Mouse (Mus musculus) embryonic fibroblast, embryonic 13.5 days (primary cell): ENCODE results near the gene Slc9a3r1. TPM values are rescaled to one million over a fixed set of nuclear protein-coding genes. Genes with fewer than 3 reads are reported as not detected.

ENCODE experiments used
- H3K27ac ChIP-seq: 2 replicates; pipeline ENCODE4 v1.5.1; 2012; ENCODE audit warnings: low read length, control low read depth, inconsistent platforms; ENCODE audit not compliant: insufficient read depth
- H3K4me1 ChIP-seq: 2 replicates; pipeline ENCODE4 v1.6.1; 2011; ENCODE audit warnings: low read length; ENCODE audit not compliant: control insufficient read depth, insufficient read depth
- H3K4me3 ChIP-seq: 2 replicates; pipeline ENCODE4 v1.5.1; 2011; ENCODE audit warnings: mild to moderate bottlenecking, control low read depth, low read length; ENCODE audit not compliant: insufficient read depth
- CTCF ChIP-seq: IDR thresholded peaks from 2 replicates; pipeline ENCODE4 v1.5.1; 2011; ENCODE audit warnings: mild to moderate bottlenecking, control low read depth, low read length, moderate library complexity, borderline replicate concordance; ENCODE audit not compliant: insufficient read depth
- POLR2A ChIP-seq: IDR thresholded peaks from 2 replicates; pipeline ENCODE4 v1.6.1; 2011; ENCODE audit warnings: low read depth, mild to moderate bottlenecking, control low read depth, low read length, moderate library complexity
- polyA plus RNA-seq: library from polyadenylated mRNA; stranded (reverse); fragments of >200 nt; gene quantifications from 2 replicates; pipeline ENCODE4 v1.2.4, GENCODE M21; 2011; ENCODE audit warnings: low read depth; ENCODE audit not compliant: missing spikeins, insufficient read length

Slc9a3r1 gene
- polyA plus RNA-seq, 1 experiment = 22.3 TPM

DNA sequence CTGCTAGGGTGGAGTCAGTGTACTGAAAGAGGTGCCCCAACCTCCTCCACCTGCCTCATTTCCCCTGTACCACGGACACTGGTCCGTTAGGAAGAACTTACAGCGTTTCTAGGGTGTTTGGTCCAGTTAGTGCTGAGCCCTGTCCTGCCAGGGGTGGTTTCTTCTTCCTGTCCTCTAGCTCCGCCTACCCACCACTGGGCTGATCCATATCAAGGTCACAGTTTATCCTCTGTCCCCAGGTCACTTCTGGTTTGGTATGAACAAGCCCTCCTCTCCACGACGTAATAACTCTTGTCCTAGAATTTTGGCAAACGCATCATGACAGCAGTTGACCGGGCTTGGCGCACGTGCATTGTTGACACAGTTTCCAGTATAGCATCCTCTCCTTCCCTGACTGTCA is 56.5 kb downstream of the Slc9a3r1 start:
- Histone ChIP-seq H3K4me3 (no peak overlapping the region), H3K27ac (no peak overlapping the region), H3K4me1 (no peaks in the 10 kb centered on the region)
- no peak for TF ChIP-seq POLR2A
- no peak for TF ChIP-seq CTCF

DNA sequence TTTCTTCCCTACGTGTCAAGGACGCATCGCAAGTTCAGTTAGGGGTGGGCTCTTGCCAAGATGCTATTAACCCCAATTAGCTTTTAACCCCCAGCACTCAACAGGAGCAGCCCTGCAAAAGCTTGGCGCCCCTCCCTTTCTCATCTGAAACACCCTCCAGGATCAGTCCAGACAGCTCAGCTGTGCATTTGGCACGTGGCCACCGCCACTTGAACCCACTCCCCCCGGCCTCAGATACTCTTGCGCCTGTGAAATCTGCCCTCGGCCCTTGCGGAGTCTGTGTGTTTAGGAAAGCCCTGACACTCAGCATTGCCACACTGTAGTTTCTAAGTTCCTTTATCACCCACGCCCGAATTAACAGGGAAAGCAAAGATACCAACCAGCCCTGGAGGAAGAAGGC is 58.9 kb downstream of the Slc9a3r1 start:
- no peak overlapping the region for H3K4me3 ChIP-seq
- no peak overlapping the region for H3K27ac ChIP-seq
- H3K4me1 ChIP-seq = no peaks in the 10 kb centered on the region
- no peak for TF ChIP-seq POLR2A
- TF ChIP-seq CTCF = no peak

DNA sequence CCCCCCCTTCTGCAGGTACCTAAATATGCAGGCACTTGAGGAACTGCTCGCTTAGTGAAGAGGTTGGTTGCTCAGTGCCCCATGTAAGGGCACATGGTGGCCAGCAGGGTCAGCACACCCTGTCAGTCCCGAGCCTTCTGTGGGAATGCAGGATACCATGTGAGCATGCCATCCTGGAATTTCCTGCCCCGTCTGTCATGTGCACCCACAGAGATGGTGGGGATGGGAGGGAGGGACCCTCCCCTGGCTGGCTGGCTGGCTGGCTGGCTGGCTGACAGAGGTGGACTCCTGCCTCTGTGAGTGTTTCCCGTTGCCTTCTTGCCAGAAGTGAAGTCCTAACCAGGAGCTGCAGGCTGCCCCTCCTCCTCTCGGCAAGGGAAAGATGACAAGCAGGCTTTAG is 59.4 kb downstream of the Slc9a3r1 start:
- H3K4me3 ChIP-seq = no peak overlapping the region
- H3K27ac ChIP-seq = no peak overlapping the region
- TF ChIP-seq POLR2A (no peak), CTCF (no peak)
- no peaks in the 10 kb centered on the region for H3K4me1 ChIP-seq

DNA sequence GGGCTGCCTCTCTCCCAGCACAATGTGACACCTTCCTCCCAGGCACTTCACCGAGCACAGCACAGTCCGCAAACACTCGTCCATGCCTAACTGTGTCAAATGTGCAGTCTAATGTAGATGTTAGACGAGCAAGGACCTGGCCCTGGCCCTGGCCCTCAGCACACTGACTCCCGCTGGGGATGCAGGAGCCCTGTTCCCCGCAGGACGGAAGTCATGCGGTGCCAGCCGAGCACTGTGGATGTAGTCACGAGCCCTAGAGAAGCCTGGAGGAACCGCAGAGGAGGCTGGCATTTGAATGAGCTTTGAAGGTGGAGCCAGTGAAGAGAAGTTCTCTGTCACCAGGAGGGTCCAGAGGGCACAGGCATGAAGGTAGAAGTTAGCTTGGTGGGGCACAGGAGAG is 60.3 kb downstream of the Slc9a3r1 start:
- TF ChIP-seq CTCF = no peak
- no peak for TF ChIP-seq POLR2A
- Histone ChIP-seq H3K4me3 (no peak overlapping the region), H3K27ac (no peak overlapping the region), H3K4me1 (no peaks in the 10 kb centered on the region)

DNA sequence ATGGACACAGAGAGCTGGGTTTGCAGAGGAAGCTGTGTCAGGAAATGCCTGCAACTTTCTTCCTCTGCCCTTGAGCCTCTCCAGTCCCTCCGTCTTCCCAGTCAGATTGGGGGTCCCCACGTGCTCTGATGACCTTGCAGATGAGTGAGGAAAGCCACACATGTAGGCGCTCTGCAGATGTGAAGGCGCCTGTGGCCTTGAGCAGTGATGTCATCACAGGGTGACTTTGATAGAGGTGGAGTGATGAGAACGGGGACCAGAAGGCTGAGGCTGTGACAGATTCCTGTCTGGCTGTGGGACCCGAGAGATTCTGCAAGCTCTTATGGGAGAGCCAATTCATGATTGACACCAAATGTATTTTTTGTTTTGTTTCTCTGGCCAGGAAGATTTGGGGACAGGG is 60.7 kb downstream of the Slc9a3r1 start:
- H3K4me1 ChIP-seq = no peaks in the 10 kb centered on the region
- H3K4me3 ChIP-seq = no peak overlapping the region
- TF ChIP-seq CTCF (no peak), POLR2A (no peak)
- no peak overlapping the region for H3K27ac ChIP-seq

DNA sequence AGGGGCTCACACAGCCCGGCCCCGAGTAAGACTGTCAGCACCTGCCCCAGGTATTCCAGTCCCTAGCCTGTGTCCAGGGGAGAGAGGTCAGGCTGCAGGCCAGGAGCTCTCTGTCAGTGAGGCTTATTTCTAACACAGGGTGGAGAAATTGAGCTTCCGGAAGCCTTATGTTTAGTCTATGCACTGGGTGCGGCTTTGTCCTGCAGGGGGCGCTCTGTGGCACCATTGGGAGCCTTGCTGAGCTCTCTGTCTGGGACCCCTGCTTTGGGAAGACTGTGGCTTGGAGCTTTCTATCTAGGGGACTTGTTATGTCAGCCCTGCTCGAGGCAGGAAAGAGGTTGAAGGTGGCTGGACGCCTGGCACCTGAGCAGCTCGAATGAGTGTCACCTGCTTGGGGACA is 61.7 kb downstream of the Slc9a3r1 start:
- no peaks in the 10 kb centered on the region for H3K4me1 ChIP-seq
- TF ChIP-seq CTCF (no peak), POLR2A (no peak)

DNA sequence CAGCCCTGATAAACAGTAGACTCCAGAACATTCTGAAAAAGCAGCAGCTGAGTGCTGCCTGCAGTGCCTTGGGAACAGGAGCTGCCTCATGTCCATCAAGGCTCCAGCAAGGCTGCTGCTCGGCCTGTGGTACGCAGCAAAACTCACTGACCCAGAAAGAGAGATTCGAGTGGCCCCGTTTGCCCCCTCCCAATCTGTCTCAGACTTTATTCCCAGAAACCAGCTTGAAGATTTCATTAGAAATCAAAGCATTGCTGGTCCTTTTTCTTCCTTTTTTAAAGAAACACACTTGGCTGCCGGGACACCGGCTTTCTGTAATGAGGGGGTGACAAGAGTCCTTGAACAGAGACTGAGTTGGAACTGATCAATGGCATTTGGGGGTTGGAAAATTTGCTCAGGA is 62.2 kb downstream of the Slc9a3r1 start:
- no peak overlapping the region for H3K4me3 ChIP-seq
- TF ChIP-seq CTCF (no peak), POLR2A (no peak)
- no peaks in the 10 kb centered on the region for H3K4me1 ChIP-seq

More for the DNA sequence above, 61.7 kb downstream of the Slc9a3r1 start:
- H3K27ac ChIP-seq = no peak overlapping the region
- H3K4me3 ChIP-seq = no peak overlapping the region

DNA sequence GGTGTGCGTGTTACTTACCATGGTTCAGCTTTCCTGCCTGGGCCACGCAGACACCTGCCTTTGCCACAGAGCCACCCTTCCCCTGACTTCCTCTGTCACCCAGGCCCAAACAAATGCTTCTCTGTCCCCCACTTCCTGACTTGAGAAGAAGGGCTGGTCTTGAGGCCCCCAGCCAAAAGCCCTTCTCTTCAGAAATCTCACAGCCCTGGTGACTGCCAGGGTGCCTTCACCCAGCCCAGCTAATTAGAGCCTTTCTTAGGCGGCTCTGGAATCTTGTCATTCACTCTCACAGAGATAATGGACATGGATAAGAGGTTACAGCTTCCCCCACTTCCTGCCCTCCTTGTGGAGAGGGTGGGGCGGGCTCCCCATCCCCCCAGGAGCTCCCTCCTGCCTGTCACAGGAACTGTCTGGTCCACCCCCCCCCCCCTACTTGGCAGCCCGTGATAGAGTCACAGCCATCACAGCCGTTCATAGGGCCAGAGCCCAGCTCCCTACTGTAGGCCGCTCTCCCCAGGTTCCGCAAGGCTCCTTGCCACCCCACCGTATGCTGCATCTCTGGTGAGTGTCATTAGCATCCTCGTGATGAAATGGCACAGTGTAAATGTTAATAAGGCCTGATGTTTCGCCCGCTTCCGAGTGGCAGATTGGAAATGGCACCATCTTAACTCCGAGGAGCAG is 63.8 kb downstream of the Slc9a3r1 start:
- H3K4me1 ChIP-seq = no peaks in the 10 kb centered on the region
- H3K27ac ChIP-seq = no peak overlapping the region
- no peak overlapping the region for H3K4me3 ChIP-seq
- TF ChIP-seq POLR2A (no peak), CTCF (no peak)

More for the DNA sequence above, 62.2 kb downstream of the Slc9a3r1 start:
- H3K27ac ChIP-seq = no peak overlapping the region

DNA sequence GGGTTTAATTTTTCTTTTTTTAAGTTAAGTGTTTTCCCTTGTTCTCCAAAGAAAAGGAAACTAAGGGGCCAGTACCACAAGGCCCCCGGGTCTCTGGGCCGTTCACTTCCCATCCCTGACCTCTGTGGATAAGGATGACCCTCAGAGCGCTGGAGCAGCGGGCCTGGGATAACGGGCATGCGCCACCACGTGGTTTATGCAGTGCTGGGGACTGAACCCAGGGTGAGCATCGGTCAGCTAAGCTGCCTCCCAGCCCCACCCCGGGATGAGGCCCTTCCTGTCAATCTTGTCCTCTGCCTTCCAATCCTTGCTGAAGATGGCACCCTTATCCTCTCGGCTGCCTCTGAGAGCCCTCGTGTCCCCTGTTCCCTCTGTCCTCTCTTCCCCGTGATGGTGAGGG is 64.5 kb downstream of the Slc9a3r1 start:
- TF ChIP-seq CTCF (no peak), POLR2A (no peak)
- no peak overlapping the region for H3K27ac ChIP-seq
- H3K4me3 ChIP-seq = no peak overlapping the region
- H3K4me1 ChIP-seq = no peaks in the 10 kb centered on the region

DNA sequence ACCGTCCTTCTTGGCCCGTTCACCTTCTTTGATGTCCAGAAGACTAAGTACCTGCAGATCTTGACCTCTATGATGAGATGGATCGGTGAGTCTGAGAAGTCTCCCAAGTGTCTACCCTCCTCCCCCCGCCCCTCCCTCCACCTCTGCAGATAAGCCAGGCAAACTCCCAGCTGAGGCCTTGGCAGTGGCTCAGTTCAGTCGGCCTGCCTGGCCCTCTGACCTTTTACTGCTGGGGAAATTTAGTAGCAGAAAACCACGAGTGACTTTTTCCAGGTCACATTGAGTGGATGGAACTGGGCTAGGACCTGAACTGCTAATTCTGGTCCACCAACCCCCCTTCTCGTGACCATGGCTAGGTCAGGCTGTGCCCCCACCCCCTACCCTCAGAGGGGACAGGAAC is 65.3 kb downstream of the Slc9a3r1 start:
- no peak for TF ChIP-seq CTCF
- TF ChIP-seq POLR2A = no peak
- H3K27ac ChIP-seq = no peak overlapping the region
- H3K4me1 ChIP-seq = no peaks in the 10 kb centered on the region
- no peak overlapping the region for H3K4me3 ChIP-seq

DNA sequence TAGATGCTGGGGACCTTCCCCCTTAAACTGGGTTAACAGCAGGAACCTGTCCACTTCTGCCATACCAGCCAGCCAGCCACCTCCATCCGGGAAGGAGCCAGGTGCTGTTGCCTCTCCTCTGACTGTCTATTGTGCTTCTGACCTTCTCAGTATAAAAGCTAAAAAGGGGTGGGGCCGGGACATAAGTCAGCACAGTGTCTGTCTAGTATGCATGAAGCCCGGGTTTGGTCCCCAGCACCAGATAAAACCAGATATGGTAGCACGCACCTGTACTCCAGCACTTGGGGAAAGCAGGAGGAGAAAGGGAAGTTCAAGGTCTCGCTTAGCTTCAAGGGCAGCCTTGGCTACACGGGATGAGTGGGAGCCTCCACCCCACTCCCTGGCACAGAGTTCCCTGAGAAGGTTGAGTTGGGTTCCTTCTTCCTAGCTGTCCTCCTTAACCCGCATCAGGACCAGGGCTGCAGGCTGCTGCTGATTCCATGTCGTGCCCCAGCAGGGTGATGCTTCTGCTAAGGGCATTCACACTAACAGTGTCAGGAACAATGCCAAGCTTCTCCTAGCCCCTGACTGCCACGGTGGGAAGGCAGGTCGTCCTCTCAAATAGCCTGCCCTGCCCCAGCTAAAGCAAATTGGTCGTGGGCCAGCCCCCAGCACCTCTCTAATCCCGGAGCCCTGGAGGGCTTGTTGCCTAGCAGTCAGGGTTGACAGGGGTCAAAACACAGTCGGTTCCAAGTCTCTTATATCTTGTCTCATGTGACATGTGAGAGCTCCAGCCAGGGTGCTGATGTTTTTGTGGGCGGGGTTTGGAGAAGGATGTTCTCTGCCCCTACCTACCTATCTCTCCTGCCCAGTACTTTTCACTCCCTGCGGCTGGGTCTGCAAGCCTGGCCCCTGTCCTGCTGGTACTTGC is 66.1 kb downstream of the Slc9a3r1 start:
- no peak overlapping the region for H3K27ac ChIP-seq
- no peak overlapping the region for H3K4me3 ChIP-seq
- no peak for TF ChIP-seq CTCF
- TF ChIP-seq POLR2A = no peak
- H3K4me1 ChIP-seq = no peaks in the 10 kb centered on the region

Other genes with a start within 250 kb of the Slc9a3r1 start
- gene Cd300lb, start 229.0 kb upstream of the Slc9a3r1 start, polyA plus RNA-seq = 0.48 and 1.1 TPM in 2 replicates
- gene Cd300c, start 194.2 kb upstream of the Slc9a3r1 start, polyA plus RNA-seq = not detected in 2 replicates
- 0.18 and 0.58 TPM in 2 replicates for gene Cd300ld, start 173.4 kb upstream of the Slc9a3r1 start, polyA plus RNA-seq
- 0.67 TPM in 1 of 2 replicates, not detected in the other for gene Cd300c2, start 161.5 kb upstream of the Slc9a3r1 start, polyA plus RNA-seq
- not detected in 2 replicates for gene Cd300ld2, start 147.1 kb upstream of the Slc9a3r1 start, polyA plus RNA-seq
- not detected in 2 replicates for gene Cd300ld4, start 136.3 kb upstream of the Slc9a3r1 start, polyA plus RNA-seq
- not detected in 2 replicates for gene Cd300ld5, start 125.6 kb upstream of the Slc9a3r1 start, polyA plus RNA-seq
- 1.2 TPM in 1 of 2 replicates, not detected in the other for gene Cd300ld3, start 114.9 kb upstream of the Slc9a3r1 start, polyA plus RNA-seq
- gene Cd300e, start 101.2 kb upstream of the Slc9a3r1 start, polyA plus RNA-seq = not detected in 2 replicates
- gene Rab37, start 71.9 kb upstream of the Slc9a3r1 start, polyA plus RNA-seq = 0.32 and 0.35 TPM in 2 replicates
- gene Cd300lf, start 29.3 kb upstream of the Slc9a3r1 start, polyA plus RNA-seq = 0.81 TPM in 1 of 2 replicates, not detected in the other
- gene Tmem104, start 24.1 kb downstream of the Slc9a3r1 start, polyA plus RNA-seq = 11.6 and 13.3 TPM in 2 replicates
- gene Nat9, start 24.5 kb downstream of the Slc9a3r1 start, polyA plus RNA-seq = 13.3 and 20.7 TPM in 2 replicates
- gene Grin2c, start 103.9 kb downstream of the Slc9a3r1 start, polyA plus RNA-seq = not detected in 2 replicates
- gene Fdxr, start 113.7 kb downstream of the Slc9a3r1 start, polyA plus RNA-seq = 4.1 and 6.4 TPM in 2 replicates
- gene Fads6, start 134.3 kb downstream of the Slc9a3r1 start, polyA plus RNA-seq = 0.15 TPM in 1 of 2 replicates, not detected in the other
- gene Otop2, start 143.8 kb downstream of the Slc9a3r1 start, polyA plus RNA-seq = not detected in 2 replicates
- gene Ush1g, start 158.7 kb downstream of the Slc9a3r1 start, polyA plus RNA-seq = 0.15 TPM in 1 of 2 replicates, not detected in the other
- not detected in 2 replicates for gene Otop3, start 171.4 kb downstream of the Slc9a3r1 start, polyA plus RNA-seq
- 3.2 and 5.9 TPM in 2 replicates for gene Hid1, start 204.4 kb downstream of the Slc9a3r1 start, polyA plus RNA-seq
- 24.2 and 29.5 TPM in 2 replicates for gene Cdr2l, start 218.6 kb downstream of the Slc9a3r1 start, polyA plus RNA-seq
- gene Mrpl58, start 240.4 kb downstream of the Slc9a3r1 start, polyA plus RNA-seq = 35.3 and 46.6 TPM in 2 replicates